Mouse (Mus musculus): ENCODE results near the gene Wwox. TPM values are rescaled to one million over a fixed set of nuclear protein-coding genes. Genes with fewer than 3 reads are reported as not detected.

Gene Wwox
- polyA plus RNA-seq, 1 experiment from 2014 or later: 10.2 TPM

DNA sequence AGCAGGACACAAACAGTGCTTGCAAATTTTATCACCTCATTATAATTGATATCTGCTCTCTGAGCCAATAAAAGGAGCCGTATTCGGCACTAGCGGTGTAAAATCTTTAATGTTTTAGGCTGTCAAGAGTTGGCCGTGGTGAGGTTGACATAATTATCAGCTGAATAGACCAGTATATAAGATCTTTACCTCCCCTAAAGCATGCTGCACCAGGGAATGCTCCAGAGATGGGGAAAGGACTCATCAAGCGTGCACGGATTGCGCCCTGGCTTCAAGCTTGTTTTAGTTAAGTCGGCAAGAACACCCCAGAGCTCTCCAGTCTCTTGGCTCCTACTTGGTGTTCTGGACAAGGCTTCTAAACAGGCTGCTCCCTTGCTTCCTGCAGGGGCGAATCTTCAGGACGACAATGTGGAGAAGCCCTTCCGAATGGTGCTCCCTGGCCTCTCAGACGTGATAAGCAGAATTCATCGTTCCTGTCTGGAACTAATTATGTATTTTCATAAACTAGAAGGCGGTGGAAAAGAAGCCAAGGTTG is 760.2 kb downstream of the Wwox start:
- peak overlapping the region; percentile 27 for H3K4me2 ChIP-seq
- ATAC-seq: no peak
- H3K36me3 ChIP-seq (ENCODE audit: poor library complexity, severe bottlenecking): no peaks in the 10 kb centered on the region
- H3K4me1 ChIP-seq: peaks cover 21% of the 10 kb centered on the region
- H3K9me3 ChIP-seq (replicated peaks): no peaks in the 10 kb centered on the region
- H3K9ac ChIP-seq: no peak overlapping the region
- H3K27me3 ChIP-seq: peaks cover 18% of the 10 kb centered on the region
- H3K27ac ChIP-seq: no peak overlapping the region
- WGBS: 17% methylated on average over 14 of the region's 14 CpGs
- H3K4me3 ChIP-seq: no peak overlapping the region

DNA sequence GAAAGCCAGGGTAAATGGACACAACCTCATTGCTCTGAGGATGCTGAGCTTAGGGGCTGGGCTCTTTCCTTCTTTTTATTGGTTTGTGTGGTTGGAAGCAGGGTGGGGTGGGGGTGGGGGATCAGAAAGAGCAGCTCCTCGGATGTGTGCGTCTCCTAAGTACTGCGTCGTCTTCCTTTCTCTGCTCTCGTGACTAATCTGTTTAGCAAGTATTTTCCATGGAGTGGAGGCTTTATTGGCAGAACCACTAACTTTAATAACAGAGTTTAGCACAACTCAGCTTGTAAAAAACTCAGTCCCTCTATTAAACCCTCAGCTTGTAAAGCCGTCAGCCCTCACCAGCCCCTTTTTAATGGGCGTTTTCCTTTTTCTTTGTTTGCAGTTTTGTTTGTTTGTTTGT is 762.3 kb downstream of the Wwox start:
- no peak overlapping the region for H3K9ac ChIP-seq
- WGBS: 38% methylated on average over 7 of the region's 7 CpGs
- H3K27me3 ChIP-seq: peaks cover 23% of the 10 kb centered on the region
- peaks cover 21% of the 10 kb centered on the region for H3K4me1 ChIP-seq
- no peak for ATAC-seq
- no peaks in the 10 kb centered on the region for H3K36me3 ChIP-seq (ENCODE audit: poor library complexity, severe bottlenecking)
- H3K27ac ChIP-seq: no peak overlapping the region
- H3K4me3 ChIP-seq: no peak overlapping the region
- H3K4me2 ChIP-seq: no peak overlapping the region
- no peaks in the 10 kb centered on the region for H3K9me3 ChIP-seq (replicated peaks)

DNA sequence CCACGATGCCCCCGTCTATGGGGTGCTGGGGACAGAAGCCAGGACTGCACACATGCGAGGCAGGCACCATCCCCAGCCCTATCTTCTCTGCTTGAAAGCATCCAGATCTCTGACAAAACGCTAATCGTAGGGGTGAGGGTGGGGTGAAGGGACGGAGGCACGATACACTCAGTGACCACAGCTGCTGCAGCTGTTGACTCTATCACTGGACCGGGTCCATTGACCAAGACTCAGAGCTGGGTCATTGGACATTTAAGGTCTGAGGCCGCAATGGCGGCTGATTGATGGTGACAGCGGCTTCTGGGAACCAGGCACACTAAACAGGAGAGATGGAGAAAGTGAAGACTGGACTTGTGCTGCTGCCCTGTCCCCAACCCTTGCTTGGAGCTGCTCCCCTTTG is 768.0 kb downstream of the Wwox start:
- ATAC-seq: no peak
- Histone ChIP-seq H3K4me3 (no peak overlapping the region), H3K4me2 (no peak overlapping the region), H3K9me3 (replicated peaks) (no peaks in the 10 kb centered on the region), H3K9ac (no peak overlapping the region), H3K27ac (no peak overlapping the region), H3K4me1 (peaks cover 13% of the 10 kb centered on the region), H3K27me3 (peaks cover 7% of the 10 kb centered on the region; the same call in 1 of the 2 replicates), H3K36me3 (ENCODE audit: poor library complexity, severe bottlenecking) (no peaks in the 10 kb centered on the region)
- 91% methylated on average over 11 of the region's 11 CpGs for WGBS

GRCm38 (mm10) chr8:115208415-115209192 is 769.1 kb downstream of the Wwox start:
- no peak overlapping the region for H3K27ac ChIP-seq
- no peak overlapping the region for H3K9ac ChIP-seq
- peak overlapping the region; percentile 16; the same call in 1 of the 2 replicates for H3K4me2 ChIP-seq
- no peak for ATAC-seq
- H3K36me3 ChIP-seq (ENCODE audit: poor library complexity, severe bottlenecking): no peaks in the 10 kb centered on the region
- no peaks in the 10 kb centered on the region for H3K9me3 ChIP-seq (replicated peaks)
- H3K4me1 ChIP-seq: peaks cover 13% of the 10 kb centered on the region
- WGBS: 28% methylated on average over 15 of the region's 15 CpGs
- no peak overlapping the region for H3K4me3 ChIP-seq
- H3K27me3 ChIP-seq: peaks cover 7% of the 10 kb centered on the region; the same call in 1 of the 2 replicates

- H3K27me3 ChIP-seq: peaks cover 7% of the 10 kb centered on the region; the same call in 1 of the 2 replicates
- no peak for ATAC-seq
- H3K9ac ChIP-seq: no peak overlapping the region
- no peak overlapping the region for H3K4me2 ChIP-seq
- 54% methylated on average over 6 of the region's 6 CpGs for WGBS
- no peak overlapping the region for H3K4me3 ChIP-seq
- H3K9me3 ChIP-seq (replicated peaks): no peaks in the 10 kb centered on the region
- H3K27ac ChIP-seq: no peak overlapping the region
- peaks cover 13% of the 10 kb centered on the region for H3K4me1 ChIP-seq
- H3K36me3 ChIP-seq (ENCODE audit: poor library complexity, severe bottlenecking): no peaks in the 10 kb centered on the region
Measured at GRCm38 (mm10) chr8:115210014-115210413, 770.6 kb downstream of the Wwox start.

DNA sequence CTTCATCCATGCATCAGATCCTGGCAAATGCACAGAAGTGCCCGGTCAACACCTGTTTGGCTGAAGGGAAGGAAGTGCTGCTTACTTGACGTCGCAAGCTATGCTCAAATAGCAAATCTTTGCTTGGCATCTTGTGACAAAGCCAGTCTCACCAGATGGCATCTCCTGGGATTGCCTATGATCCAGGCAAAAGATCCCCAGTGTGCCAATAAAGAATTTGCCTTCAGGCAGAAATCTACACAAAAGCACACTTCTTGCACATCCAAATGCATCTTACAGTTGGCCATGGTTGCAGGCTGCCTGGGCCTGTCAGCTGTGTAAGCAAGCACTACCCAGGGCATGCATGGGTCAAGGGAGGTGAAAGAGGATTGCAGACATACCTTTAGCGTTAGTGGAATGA is 773.7 kb downstream of the Wwox start:
- H3K4me1 ChIP-seq: peaks cover 11% of the 10 kb centered on the region
- ATAC-seq: no peak

DNA sequence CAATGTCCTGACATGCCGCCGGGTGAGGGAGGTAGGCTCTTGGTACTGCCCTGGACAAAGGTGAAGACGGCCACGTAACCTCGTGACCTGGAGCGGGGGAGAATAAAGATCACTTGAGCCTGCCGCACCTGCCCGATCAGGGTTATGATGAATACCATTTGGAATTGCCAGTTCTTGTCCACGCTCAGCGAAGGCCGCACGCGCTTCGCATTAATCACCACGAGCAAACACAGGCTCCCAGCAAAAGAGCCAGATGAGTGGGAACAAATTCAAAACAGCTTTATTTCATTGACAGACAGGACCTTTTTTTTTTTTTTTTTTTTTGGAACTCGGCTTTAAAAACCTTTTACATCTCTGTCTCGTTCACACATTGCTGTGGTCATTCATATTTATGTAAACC is 775.4 kb downstream of the Wwox start:
- H3K36me3 ChIP-seq (ENCODE audit: poor library complexity, severe bottlenecking): no peaks in the 10 kb centered on the region
- no peak overlapping the region for H3K9ac ChIP-seq
- no peak overlapping the region for H3K4me3 ChIP-seq
- no peaks in the 10 kb centered on the region for H3K9me3 ChIP-seq (replicated peaks)
- no peak overlapping the region for H3K27ac ChIP-seq
- WGBS: 68% methylated on average over 17 of the region's 17 CpGs
- H3K4me1 ChIP-seq: 0 out of 2 replicates have a peak, but pooled peaks cover 2% of the 10 kb centered on the region
- H3K4me2 ChIP-seq: no peak overlapping the region
- no peaks in the 10 kb centered on the region for H3K27me3 ChIP-seq
- no peak for ATAC-seq

More for the DNA sequence above, 773.7 kb downstream of the Wwox start:
- WGBS: 88% methylated on average over 4 of the region's 4 CpGs
- no peaks in the 10 kb centered on the region for H3K27me3 ChIP-seq
- no peaks in the 10 kb centered on the region for H3K9me3 ChIP-seq (replicated peaks)
- H3K4me3 ChIP-seq: no peak overlapping the region
- no peak overlapping the region for H3K9ac ChIP-seq
- H3K27ac ChIP-seq: no peak overlapping the region
- H3K36me3 ChIP-seq (ENCODE audit: poor library complexity, severe bottlenecking): no peaks in the 10 kb centered on the region
- no peak overlapping the region for H3K4me2 ChIP-seq

GRCm38 (mm10) chr8:115216801-115217200 is 777.3 kb downstream of the Wwox start:
- WGBS: 76% methylated on average over 3 of the region's 3 CpGs
- Histone ChIP-seq H3K9me3 (replicated peaks) (no peaks in the 10 kb centered on the region), H3K27ac (no peak overlapping the region), H3K4me3 (no peak overlapping the region), H3K27me3 (no peaks in the 10 kb centered on the region), H3K4me2 (no peak overlapping the region), H3K4me1 (0 out of 2 replicates have a peak, but pooled peaks cover 2% of the 10 kb centered on the region), H3K36me3 (ENCODE audit: poor library complexity, severe bottlenecking) (no peaks in the 10 kb centered on the region), H3K9ac (no peak overlapping the region)
- no peak for ATAC-seq

DNA sequence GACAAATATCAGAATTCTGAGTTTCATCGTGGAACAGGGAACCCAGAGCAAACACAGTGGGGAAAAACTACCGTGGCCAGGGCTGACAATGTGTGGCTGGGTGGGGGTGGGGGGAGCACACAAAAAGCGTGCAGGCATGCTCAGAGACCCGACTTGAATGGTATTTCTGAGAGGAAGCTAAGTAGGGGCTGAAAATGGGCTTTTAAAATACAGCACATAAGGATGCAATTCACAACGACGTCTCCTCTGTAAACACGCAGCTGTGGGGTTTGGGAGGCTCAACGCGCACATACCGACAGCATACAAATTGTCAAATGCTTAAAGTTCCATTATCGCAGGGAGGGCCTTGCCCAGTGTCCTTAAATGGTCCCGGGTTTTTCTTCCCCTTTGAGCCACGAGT is 783.1 kb downstream of the Wwox start:
- ATAC-seq: no peak
- WGBS: 56% methylated on average over 13 of the region's 13 CpGs
- Histone ChIP-seq H3K4me2 (no peak overlapping the region), H3K9ac (no peak overlapping the region), H3K4me1 (peaks cover 9% of the 10 kb centered on the region; the same call in 1 of the 2 replicates), H3K36me3 (ENCODE audit: poor library complexity, severe bottlenecking) (no peaks in the 10 kb centered on the region), H3K9me3 (replicated peaks) (no peaks in the 10 kb centered on the region), H3K27me3 (no peaks in the 10 kb centered on the region; the same call in 1 of the 2 replicates), H3K4me3 (no peak overlapping the region), H3K27ac (peak overlapping the region; percentile 14; the same call in 1 of the 2 replicates)

DNA sequence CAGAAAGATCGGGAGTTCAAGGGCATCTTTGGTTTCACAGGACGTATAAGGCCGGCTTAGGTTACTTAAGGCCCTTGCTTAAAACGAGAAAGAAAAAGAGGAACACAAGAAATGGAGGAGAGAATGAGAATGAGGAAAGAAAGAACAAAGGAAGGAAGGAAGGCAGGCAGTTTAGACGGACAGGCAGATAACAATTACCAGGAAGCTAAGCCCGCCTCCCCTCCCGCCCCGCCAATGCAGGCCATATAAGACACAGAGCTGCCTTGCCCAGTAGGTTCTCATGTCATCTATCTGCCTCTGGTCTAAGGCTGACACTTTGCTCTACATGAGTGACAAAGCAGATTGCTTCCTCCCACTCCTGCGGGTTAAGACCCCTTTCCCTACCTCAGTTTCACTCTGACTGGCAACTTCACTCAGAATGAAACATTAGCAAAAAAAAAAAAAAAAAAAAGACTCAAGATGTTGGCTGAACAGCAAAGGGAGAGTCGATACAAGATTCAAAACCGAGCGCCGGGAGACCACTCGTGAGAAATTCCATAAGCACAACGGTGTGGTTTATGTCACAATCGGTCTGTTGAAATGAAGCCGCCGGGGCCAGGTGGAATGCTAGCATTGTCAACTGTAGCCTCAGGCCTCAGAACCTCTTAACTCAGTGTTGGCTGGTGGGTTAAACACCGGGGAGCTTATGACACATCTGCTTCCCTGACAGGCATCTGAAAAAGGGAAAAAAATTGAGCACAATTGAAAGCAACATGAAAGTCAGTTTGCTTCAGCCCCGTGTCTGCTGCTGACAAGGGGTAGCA is 787.5 kb downstream of the Wwox start:
- Histone ChIP-seq H3K9ac (no peak overlapping the region), H3K4me1 (peaks cover 9% of the 10 kb centered on the region; the same call in 1 of the 2 replicates), H3K4me2 (no peak overlapping the region), H3K9me3 (replicated peaks) (no peaks in the 10 kb centered on the region), H3K27ac (no peak overlapping the region), H3K4me3 (no peak overlapping the region), H3K36me3 (ENCODE audit: poor library complexity, severe bottlenecking) (no peaks in the 10 kb centered on the region), H3K27me3 (no peaks in the 10 kb centered on the region; the same call in 1 of the 2 replicates)
- WGBS: 79% methylated on average over 20 of the region's 20 CpGs
- no peak for ATAC-seq

- no peaks in the 10 kb centered on the region for H3K36me3 ChIP-seq (ENCODE audit: poor library complexity, severe bottlenecking)
- no peaks in the 10 kb centered on the region for H3K4me1 ChIP-seq
- no peak overlapping the region for H3K4me2 ChIP-seq
- no peak overlapping the region for H3K27ac ChIP-seq
- no peaks in the 10 kb centered on the region for H3K9me3 ChIP-seq (replicated peaks)
- H3K27me3 ChIP-seq: no peaks in the 10 kb centered on the region
- no peak overlapping the region for H3K4me3 ChIP-seq
- WGBS: 85% methylated on average over 11 of the region's 11 CpGs
- H3K9ac ChIP-seq: no peak overlapping the region
- ATAC-seq: no peak
Measured at GRCm38 (mm10) chr8:115228903-115229302, 789.4 kb downstream of the Wwox start.

DNA sequence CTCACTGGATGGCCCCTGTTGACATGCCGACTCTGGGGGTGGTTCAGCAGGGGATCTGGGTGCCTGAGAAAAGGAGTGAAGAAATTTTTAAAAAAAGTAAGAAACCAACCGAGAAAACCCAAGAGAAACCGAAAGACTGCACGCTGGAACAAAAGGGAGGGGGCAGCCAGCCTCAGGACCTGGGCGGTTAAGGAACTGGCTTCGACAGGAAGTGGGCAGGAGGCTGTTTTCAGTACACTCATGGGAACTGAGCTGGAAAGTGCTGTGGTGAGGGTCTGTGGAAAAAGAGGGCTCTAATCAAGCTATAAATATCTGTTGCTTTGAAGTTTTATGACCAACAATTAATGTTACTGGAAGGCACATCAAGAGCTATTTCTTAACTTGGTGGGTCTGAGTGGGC is 794.6 kb downstream of the Wwox start:
- H3K27me3 ChIP-seq: no peaks in the 10 kb centered on the region; the same call in 1 of the 2 replicates
- H3K4me2 ChIP-seq: no peak overlapping the region
- no peaks in the 10 kb centered on the region for H3K9me3 ChIP-seq (replicated peaks)
- no peak overlapping the region for H3K27ac ChIP-seq
- peaks cover 11% of the 10 kb centered on the region for H3K4me1 ChIP-seq
- H3K4me3 ChIP-seq: no peak overlapping the region
- H3K9ac ChIP-seq: no peak overlapping the region
- H3K36me3 ChIP-seq (ENCODE audit: poor library complexity, severe bottlenecking): no peaks in the 10 kb centered on the region
- no peak for ATAC-seq
- WGBS: 88% methylated on average over 6 of the region's 6 CpGs

All from forebrain, embryonic 13.5 days (tissue).